Mouse (Mus musculus) lung, embryonic 16.5 days (tissue): ENCODE data around the gene Itgam. TPM values are rescaled to one million over a fixed set of nuclear protein-coding genes. Genes with fewer than 3 reads are reported as not detected.

Experiments
- ATAC-seq: fragments of 200-750 bp; cut with Nextera tagmentation; 2 replicates; pipeline ENCODE4 v1.8.0; 2017; ENCODE audit warnings: low read depth, mild to moderate bottlenecking, moderate library complexity
- H3K27ac ChIP-seq: fragments of 300-500 bp; sonication (generic); 2 replicates; pipeline ENCODE4 v1.5.1; 2014; ENCODE audit warnings: mild to moderate bottlenecking, control low read depth, low read length
- H3K27me3 ChIP-seq: fragments of 300-500 bp; sonication (generic); 2 replicates; pipeline ENCODE4 v1.6.1; 2014; ENCODE audit warnings: low read depth, low read length, mixed read lengths; ENCODE audit not compliant: control insufficient read depth, insufficient read depth
- H3K36me3 ChIP-seq: fragments of 300-500 bp; sonication (generic); 2 replicates; pipeline ENCODE4 v1.6.1; 2014; ENCODE audit warnings: low read length; ENCODE audit not compliant: control insufficient read depth, insufficient read depth
- H3K4me1 ChIP-seq: fragments of 300-500 bp; sonication (generic); replicated peaks from 2 replicates; pipeline ENCODE4 v1.6.1; 2014; ENCODE audit warnings: low read length, mixed read lengths; ENCODE audit not compliant: control insufficient read depth, insufficient read depth
- H3K4me2 ChIP-seq: fragments of 300-500 bp; sonication (generic); 2 replicates; pipeline ENCODE4 v1.6.1; 2014; ENCODE audit warnings: low read depth, low read length, control low read depth
- H3K4me3 ChIP-seq: fragments of 300-500 bp; sonication (generic); 2 replicates; pipeline ENCODE4 v1.5.1; 2014; ENCODE audit warnings: mild to moderate bottlenecking, low read length, control low read depth
- H3K9ac ChIP-seq: fragments of 300-500 bp; sonication (generic); 2 replicates; pipeline ENCODE4 v1.6.1; 2014; ENCODE audit warnings: low read length, control low read depth
- H3K9me3 ChIP-seq: fragments of 300-500 bp; sonication (generic); 2 replicates; pipeline ENCODE4 v1.6.1; 2016; ENCODE audit warnings: low read length; ENCODE audit not compliant: control insufficient read depth
- WGBS: fragments of 180-500 bp; shearing (Covaris S2); extraction: QIAGEN DNeasy Blood & Tissue Kit; methylation state at CpG from one replicate; pipeline ENCODE4 v1.1.7; 2014; 5-methylcytosine and 5-hydroxymethylcytosine counted together
- polyA plus RNA-seq: library from polyadenylated mRNA; unstranded; fragments of >200 nt; fragmentation: Nextera tagmentation; extraction: Ambion mirVana; gene quantifications from 2 replicates; pipeline ENCODE4 v1.2.1, GENCODE M21; 2015

The Itgam gene
- polyA plus RNA-seq, 1 experiment from 2014 or later, result 1.3 TPM

DNA sequence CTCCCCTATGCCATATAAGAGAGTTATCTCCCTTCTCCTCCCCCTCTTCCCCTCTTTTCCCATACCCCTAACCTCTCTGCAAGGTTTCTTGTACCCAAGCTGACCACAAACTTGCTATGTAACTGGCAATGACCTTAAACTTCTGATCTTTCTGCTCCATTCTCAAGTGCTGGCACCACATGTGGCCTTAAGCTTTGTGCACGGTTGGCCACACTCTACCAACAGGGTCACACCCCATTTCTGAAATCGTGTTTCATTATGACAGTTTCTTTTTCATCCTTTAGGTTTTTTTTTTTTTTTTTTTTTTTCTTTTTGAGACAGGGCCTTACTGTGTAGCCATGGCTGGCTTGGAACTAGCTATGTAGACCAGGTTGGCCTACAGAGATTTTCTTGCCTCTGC is 7.4 kb downstream of the Itgam start:
- no peaks in the 10 kb centered on the region for H3K4me1 ChIP-seq
- 67% methylated on average over 2 of the region's 2 CpGs for WGBS
- H3K4me2 ChIP-seq, result no peak overlapping the region
- no peak overlapping the region for H3K9ac ChIP-seq
- no peaks in the 10 kb centered on the region for H3K36me3 ChIP-seq
- no peaks in the 10 kb centered on the region for H3K9me3 ChIP-seq
- no peak for ATAC-seq
- no peak overlapping the region for H3K4me3 ChIP-seq
- no peak overlapping the region for H3K27ac ChIP-seq
- H3K27me3 ChIP-seq, result no peaks in the 10 kb centered on the region

DNA sequence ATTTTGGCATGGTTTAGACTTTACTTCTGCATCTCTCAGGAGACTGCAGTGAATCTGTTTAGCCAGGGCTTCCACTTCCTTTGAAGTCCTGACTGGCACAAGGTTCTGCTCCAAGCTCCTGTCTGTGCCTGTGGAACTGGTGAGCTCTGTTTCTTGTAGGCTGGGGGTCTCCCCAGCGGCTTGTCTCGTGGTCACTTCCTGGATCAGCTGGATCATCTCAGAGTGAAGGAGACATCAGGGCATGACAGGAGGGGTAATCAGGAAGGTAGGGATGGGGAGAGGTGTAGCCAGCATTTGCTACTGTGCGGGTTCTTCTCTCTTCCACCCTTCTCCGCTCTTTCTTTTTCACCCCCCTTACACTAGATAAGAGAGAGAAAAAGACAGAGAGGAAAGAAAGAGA is 9.4 kb downstream of the Itgam start:
- H3K4me2 ChIP-seq, result no peak overlapping the region
- no peak for ATAC-seq
- WGBS, result 69% methylated on average over 4 of the region's 4 CpGs

DNA sequence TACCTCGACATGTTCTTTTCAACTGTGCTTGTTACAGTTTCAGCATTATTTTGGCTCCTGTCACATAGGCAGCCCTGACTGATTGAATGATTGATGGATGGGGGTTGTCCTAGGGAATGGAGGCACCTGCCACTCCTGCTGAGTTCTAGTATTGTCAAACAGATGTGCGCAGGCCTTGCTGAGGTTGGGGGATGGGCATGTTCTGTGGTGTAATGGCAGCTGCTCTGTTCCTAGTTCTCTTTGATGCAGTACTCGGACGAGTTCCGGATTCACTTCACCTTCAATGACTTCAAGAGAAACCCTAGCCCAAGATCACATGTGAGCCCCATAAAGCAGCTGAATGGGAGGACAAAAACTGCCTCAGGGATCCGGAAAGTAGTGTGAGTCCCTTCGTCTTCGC is 17.6 kb downstream of the Itgam start:
- Histone ChIP-seq H3K9ac (no peak overlapping the region), H3K4me2 (no peak overlapping the region), H3K4me3 (no peak overlapping the region), H3K4me1 (no peaks in the 10 kb centered on the region), H3K27me3 (no peaks in the 10 kb centered on the region), H3K27ac (no peak overlapping the region), H3K9me3 (no peaks in the 10 kb centered on the region), H3K36me3 (no peaks in the 10 kb centered on the region)
- WGBS, result 79% methylated on average over 8 of the region's 8 CpGs
- no peak for ATAC-seq

More for the DNA sequence above, 9.4 kb downstream of the Itgam start:
- Histone ChIP-seq H3K4me3 (no peak overlapping the region), H3K36me3 (no peaks in the 10 kb centered on the region), H3K27me3 (no peaks in the 10 kb centered on the region), H3K4me1 (no peaks in the 10 kb centered on the region), H3K9me3 (no peaks in the 10 kb centered on the region), H3K9ac (no peak overlapping the region), H3K27ac (no peak overlapping the region)

DNA sequence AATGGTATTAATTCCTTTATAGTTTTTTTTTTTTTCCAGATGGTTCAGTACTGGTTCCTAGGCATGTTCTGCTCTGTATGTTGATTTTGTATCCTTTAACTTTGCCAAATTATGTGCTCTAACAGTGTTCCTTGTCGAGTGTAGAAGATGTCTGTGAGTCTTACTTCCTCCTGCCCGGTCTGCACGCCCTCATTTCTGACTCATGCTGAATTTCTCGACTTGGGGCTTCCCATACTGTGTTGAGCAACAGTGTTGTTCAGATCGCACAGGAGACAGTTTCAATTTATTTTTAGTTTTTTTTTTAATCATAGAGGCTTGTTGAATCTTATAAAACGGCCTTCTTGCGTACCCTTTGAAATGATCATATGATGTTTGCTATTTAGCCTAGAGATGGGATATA is 26.7 kb downstream of the Itgam start:
- Histone ChIP-seq H3K4me1 (no peaks in the 10 kb centered on the region), H3K9me3 (no peaks in the 10 kb centered on the region), H3K27me3 (no peaks in the 10 kb centered on the region), H3K9ac (no peak overlapping the region), H3K4me2 (no peak overlapping the region), H3K4me3 (no peak overlapping the region), H3K27ac (no peak overlapping the region), H3K36me3 (no peaks in the 10 kb centered on the region)
- 74% methylated on average over 7 of the region's 7 CpGs for WGBS
- no peak for ATAC-seq

DNA sequence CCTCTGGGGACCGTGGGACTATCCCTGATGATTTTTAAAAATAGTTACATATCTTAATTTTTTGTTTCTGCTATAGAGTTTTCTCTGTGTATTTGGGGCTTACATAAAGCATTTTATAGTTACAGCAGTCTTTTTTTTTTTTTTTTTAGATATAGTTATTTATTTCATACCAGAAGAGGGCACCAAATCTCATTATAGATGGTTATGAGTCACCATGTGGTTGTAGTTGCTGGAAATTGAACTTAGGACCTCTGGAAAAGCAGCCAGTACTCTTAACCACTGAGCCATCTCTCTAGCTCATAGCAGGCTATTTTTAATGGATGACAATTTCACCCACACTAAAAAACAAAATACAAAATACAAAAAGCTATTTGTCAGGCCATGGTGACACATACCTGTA is 35.7 kb downstream of the Itgam start:
- H3K27ac ChIP-seq, result no peak overlapping the region
- no peak for ATAC-seq
- no peaks in the 10 kb centered on the region for H3K9me3 ChIP-seq
- no peak overlapping the region for H3K9ac ChIP-seq
- no peaks in the 10 kb centered on the region for H3K4me1 ChIP-seq
- no peak overlapping the region for H3K4me3 ChIP-seq
- H3K4me2 ChIP-seq, result no peak overlapping the region
- H3K27me3 ChIP-seq, result no peaks in the 10 kb centered on the region
- WGBS, result 81% methylated on average over 1 of the region's 1 CpGs
- H3K36me3 ChIP-seq, result no peaks in the 10 kb centered on the region

DNA sequence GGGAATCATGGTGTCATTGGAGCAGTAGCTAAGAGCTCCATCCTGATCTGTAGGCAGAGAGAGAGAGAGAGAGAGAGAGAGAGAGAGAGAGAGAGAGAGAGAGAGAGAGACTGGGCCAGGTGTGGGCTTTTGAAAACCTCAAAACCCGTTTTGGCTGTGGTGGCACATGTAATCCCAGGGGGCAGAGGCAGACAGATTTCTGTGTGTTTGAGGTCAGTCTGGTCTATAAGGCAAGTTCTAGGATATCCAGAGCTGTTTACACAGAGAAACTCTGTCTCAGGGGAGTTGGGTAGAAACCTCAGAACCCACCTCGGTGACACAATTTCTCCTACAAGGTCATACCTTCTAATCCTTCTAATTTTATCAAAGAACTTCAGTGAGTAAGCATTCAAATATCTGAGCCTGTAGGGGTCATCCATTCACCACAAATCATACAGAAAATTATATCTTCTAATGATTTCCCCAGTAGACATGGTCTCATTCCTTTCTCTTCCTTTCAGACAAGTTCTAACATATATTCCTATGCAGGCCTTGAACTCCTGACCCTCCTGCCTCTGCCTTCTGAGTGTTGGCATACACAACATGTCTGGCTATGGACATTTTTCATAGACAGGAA is 38.4 kb downstream of the Itgam start:
- Histone ChIP-seq H3K9me3 (no peaks in the 10 kb centered on the region), H3K4me1 (no peaks in the 10 kb centered on the region), H3K36me3 (no peaks in the 10 kb centered on the region), H3K4me2 (no peak overlapping the region), H3K27ac (no peak overlapping the region), H3K27me3 (no peaks in the 10 kb centered on the region; the same call in 1 of the 2 replicates), H3K9ac (no peak overlapping the region), H3K4me3 (no peak overlapping the region)
- 64% methylated on average over 2 of the region's 2 CpGs for WGBS
- ATAC-seq, result no peak

DNA sequence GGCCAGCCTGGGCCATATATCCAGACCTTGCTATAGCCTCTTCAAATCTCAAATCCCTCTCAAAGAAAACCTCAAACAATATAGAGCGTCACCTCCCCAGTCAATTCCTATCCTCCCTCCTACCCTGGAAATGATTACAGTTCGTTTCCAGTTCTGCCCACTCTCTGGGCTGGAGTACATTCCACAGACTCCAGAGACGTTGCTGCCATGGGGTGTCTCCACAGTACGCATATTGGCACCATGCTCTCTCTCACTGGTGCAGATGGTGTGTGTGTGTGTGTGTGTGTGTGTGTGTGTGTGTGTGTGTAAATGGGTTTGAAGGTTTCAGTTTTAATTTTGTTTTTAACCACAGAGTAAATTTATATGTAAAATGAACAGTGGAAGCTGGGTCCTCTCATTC is 42.8 kb downstream of the Itgam start:
- WGBS, result 42% methylated on average over 4 of the region's 4 CpGs
- H3K36me3 ChIP-seq, result no peaks in the 10 kb centered on the region
- no peaks in the 10 kb centered on the region for H3K9me3 ChIP-seq
- no peaks in the 10 kb centered on the region; the same call in 1 of the 2 replicates for H3K27me3 ChIP-seq
- no peak; the same call in 1 of the 2 replicates for ATAC-seq
- no peaks in the 10 kb centered on the region for H3K4me1 ChIP-seq
- no peak overlapping the region for H3K4me3 ChIP-seq
- no peak overlapping the region for H3K27ac ChIP-seq
- H3K4me2 ChIP-seq, result no peak overlapping the region
- H3K9ac ChIP-seq, result no peak overlapping the region

DNA sequence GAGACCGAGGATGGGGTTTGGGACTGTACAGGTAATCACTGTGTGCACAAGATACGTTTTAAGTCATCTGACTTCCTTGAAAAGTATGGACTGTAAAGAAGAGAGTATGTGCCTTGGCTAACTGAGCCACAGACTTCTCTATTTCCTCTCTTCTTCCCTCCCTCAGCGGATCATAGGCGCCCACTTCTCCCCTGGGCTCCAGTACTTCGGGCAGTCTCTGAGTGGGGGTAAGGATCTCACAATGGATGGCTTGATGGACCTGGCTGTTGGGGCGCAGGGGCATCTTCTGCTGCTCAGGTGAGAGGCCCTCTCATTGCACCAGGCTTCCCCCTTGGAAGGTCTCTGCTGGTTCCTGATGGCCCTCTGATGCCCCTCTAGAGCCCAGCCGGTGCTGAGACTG is 45.0 kb downstream of the Itgam start:
- H3K27ac ChIP-seq, result no peak overlapping the region
- no peaks in the 10 kb centered on the region; the same call in 1 of the 2 replicates for H3K27me3 ChIP-seq
- no peaks in the 10 kb centered on the region for H3K4me1 ChIP-seq
- H3K9ac ChIP-seq, result no peak overlapping the region
- no peaks in the 10 kb centered on the region for H3K9me3 ChIP-seq
- no peak overlapping the region for H3K4me3 ChIP-seq
- ATAC-seq, result no peak
- WGBS, result 88% methylated on average over 7 of the region's 7 CpGs
- no peak overlapping the region for H3K4me2 ChIP-seq
- H3K36me3 ChIP-seq, result no peaks in the 10 kb centered on the region

DNA sequence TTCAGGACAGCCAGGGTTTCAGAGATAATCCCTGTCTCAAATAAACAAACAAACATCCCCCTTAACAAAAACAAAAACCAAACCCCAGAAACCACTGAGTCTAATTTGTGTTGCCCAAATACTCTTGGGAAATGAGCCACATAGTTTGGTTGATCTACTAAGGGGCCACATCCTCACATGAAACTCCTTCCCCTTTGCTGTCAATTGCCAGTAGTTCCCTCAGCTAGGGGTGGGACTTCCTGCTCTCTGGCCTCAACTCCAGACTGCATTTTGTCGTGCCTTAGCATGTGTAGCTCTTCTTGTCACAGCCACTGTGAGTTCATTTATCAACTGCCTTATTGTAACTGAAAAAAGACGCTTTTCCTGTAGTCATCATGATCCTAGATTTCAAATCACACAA is 47.9 kb downstream of the Itgam start:
- H3K27ac ChIP-seq, result no peak overlapping the region
- H3K4me2 ChIP-seq, result no peak overlapping the region
- H3K27me3 ChIP-seq, result no peaks in the 10 kb centered on the region; the same call in 1 of the 2 replicates
- H3K9ac ChIP-seq, result no peak overlapping the region
- H3K4me3 ChIP-seq, result no peak overlapping the region
- whole genome bisulfite sequencing, result 47% methylated on average over 2 of the region's 2 CpGs
- no peak for ATAC-seq
- no peaks in the 10 kb centered on the region for H3K9me3 ChIP-seq
- no peaks in the 10 kb centered on the region for H3K36me3 ChIP-seq
- no peaks in the 10 kb centered on the region for H3K4me1 ChIP-seq

DNA sequence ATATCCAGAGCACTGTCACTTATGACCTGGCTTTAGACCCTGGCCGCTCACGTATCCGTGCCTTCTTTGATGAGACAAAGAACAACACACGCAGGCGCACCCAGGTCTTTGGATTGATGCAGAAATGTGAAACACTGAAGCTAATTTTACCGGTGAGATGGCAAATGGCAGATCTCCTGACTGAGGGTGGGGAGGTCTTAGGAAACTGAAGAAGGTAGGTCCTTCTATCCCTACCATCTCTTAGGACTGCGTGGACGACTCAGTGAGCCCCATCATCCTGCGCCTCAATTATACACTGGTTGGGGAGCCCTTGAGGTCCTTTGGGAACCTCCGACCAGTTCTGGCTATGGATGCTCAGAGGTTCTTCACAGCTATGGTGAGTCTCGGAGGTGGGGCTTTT is 49.7 kb downstream of the Itgam start:
- Histone ChIP-seq H3K27ac (no peak overlapping the region), H3K27me3 (no peaks in the 10 kb centered on the region), H3K36me3 (no peaks in the 10 kb centered on the region), H3K4me3 (no peak overlapping the region), H3K9ac (no peak overlapping the region), H3K9me3 (no peaks in the 10 kb centered on the region), H3K4me1 (no peaks in the 10 kb centered on the region), H3K4me2 (no peak overlapping the region)
- no peak for ATAC-seq
- 87% methylated on average over 11 of the region's 11 CpGs for WGBS
